Mouse (Mus musculus) spleen, embryonic (tissue): Measurements from ENCODE around the gene Maff.

ENCODE experiments used
- CTCF ChIA-PET: fragments of 350-600 bp; sonication (Branson Sonifier 250); formaldehyde crosslinking; loops from one replicate; lab custom pipeline; 2022; lab: Charles Lee

The Maff gene

DNA sequence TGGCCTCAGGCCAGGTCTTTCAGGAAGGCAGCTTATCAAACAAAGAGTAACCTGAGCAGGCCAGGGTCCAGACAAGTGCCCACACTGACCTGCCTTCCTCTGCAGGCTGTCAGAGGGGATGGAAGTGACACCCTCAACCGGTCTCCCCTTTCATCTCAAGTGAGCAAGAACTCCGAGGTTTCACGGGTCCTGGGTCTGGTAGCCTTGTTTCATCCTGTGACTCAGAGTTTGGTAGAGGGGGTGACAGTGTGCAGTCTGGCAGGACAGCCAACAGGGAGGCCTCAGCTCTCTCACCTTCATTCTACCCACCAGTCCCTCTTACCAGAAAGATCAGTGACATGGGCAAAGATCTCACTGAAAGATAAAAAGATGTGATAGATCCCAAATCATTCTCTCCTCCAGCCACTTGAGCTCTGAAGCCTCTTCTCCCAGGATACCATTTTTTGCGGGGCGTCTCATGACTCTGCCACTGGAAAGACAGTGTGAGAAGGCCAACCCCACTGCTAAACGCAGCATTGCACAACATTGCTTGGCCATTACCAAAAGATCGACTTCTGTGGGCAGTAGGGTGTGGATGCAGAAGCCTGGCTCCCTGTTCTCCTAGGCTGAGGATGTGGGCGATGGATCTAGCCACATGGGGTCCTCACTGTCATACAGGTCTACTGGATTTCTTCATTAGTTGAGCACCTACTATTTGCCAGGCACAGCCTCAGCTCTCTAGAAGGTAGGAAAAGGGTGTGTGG, at the start of gene Maff:
TSS of gene Maff (plus strand) at position 571 of the 743 bp plus-strand sequence.
- CTCF ChIA-PET: no interaction called here

DNA sequence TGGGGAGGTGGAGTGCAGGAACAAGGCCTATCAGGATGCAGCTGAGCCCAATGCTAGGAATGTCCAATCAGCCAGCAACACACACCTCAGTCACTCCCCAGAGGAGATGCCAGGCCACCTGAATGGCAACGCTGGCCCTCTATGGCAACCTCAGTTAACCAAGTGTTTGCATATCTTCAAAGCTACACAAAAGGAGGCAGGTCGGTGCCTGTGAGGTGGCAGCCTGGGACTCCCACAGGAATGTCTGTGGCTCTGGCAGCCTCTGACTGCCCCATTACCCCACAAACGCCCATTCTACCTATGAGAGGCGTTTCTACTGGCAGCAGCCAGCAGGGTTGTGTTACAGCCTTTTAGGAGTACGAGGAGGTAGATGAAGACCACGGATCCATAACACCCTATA, 47.9 kb upstream of the Maff start:
- CTCF ChIA-PET: no interaction called here

DNA sequence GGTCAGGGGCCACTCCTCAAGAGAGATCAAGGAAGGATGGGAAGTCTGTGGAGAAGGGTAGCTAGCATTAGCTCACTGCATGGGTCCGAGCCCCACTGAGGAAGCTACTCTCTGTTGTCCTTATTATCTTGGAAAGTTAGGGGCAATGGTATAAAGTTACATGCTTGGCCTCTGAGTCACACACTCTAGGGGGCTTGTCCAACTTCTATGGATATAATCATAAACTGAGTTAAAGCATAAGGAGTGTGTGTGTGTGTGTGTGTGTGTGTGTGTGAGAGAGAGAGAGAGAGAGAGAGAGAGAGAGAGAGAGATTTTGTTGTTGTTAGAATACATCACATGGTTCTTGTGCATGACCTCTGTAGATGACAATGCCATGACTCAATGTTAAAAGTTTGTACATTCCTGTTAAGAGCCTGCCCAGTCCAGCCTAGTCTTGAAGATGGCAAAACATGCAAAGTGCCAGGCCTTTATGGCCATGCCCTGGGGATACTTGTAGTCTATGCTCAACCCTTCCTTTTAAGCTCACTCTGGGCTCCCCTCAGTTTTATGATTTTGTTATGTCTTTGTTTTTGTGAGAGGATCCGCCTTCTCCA, 46.8 kb upstream of the Maff start:
- CTCF ChIA-PET: no interaction called here

DNA sequence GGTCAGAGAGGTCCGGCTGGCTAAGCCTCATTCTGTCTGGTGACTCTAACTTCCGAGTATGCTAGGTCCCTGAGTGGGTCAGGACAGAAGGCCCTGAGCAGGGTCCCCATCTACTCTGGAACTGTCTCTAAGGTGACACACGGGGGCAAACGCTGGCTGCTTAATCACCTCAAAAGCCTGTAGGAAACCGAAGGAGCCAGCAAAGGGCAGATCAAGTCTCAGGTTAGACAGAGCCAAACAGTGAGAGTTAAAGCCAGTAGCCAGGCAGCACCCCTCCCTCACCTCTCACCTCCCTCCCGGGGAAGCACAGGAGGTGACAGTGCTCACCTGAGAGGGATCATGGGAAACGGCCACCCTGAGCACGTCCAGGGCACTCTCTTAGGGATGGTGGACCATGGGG, 42.7 kb upstream of the Maff start:
- CTCF ChIA-PET: interaction anchor here (0.6 kb wide), 1 partner anchor 56 kb away, joined by 3 read pairs; no protein-coding TSS in a partner anchor

DNA sequence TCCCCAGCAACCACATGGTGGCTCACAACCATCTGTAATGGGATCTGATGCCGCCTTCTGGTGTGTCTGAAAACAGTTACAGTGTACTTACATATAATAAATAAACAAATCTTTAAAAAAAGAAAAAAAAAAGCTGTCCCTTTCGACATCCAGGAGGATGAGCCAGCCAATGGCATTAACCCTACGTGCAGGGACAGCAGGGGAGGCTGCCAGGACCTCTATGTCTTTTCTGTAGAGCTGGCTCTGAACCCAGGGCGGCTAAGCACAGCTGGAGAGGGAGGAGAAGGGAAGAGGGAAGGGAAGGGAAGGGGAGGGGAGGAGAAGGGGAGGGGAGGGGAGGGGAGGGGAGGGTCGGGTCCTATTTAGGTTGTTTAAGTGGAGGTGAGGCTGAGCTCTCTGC, 41.6 kb upstream of the Maff start:
- CTCF ChIA-PET: interaction anchor here (0.7 kb wide), 1 partner anchor 1109 kb away, joined by 8 read pairs; no protein-coding TSS in a partner anchor

DNA sequence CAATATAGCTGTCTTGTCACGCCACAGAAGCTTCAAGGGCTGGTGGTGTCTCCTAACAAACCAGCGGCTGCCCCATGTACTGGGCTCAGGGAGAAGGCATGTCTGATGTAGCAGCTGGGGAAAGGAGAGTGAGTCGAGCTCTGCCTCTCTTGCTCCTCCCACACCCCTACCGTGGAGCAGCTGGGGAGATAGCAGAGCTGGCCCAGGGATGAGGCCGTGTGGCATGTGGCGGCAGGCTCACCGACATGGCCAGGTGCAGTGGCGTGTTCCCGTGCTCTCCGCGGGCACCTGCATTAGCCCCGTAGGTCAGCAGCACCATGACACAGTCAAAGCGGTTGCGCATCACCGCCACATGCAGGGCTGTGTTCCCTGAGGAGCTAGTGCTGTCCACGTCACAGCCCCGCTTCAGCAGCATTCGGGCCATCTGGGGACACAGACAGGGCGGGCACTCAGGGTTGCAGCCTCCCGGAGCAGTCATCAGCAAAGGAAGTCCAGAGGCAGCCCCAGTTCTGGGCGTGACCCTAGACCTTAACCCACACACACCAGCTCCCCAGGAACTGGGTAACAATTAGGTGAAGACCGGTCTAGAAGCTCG, 40.3 kb upstream of the Maff start:
- CTCF ChIA-PET: no interaction called here

DNA sequence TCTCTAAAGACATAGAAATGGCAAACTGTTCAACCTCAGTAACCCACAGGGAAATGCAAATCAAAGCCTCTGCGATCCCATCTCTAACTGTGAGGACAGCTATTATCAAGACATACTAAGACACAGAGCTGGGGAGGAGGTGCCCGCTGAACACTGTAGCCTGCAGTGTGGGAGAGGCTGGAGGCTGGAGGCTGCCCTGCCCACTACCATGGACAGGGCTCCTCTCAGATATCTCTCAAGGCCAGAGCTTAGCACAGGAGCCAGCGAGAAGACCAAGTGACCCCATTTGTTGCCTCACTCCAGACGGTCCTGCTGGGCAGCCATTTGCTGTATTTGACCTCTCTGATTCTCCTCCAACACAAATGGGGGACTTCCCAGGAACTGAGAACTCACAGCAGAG, 38.6 kb upstream of the Maff start:
- CTCF ChIA-PET: no interaction called here

DNA sequence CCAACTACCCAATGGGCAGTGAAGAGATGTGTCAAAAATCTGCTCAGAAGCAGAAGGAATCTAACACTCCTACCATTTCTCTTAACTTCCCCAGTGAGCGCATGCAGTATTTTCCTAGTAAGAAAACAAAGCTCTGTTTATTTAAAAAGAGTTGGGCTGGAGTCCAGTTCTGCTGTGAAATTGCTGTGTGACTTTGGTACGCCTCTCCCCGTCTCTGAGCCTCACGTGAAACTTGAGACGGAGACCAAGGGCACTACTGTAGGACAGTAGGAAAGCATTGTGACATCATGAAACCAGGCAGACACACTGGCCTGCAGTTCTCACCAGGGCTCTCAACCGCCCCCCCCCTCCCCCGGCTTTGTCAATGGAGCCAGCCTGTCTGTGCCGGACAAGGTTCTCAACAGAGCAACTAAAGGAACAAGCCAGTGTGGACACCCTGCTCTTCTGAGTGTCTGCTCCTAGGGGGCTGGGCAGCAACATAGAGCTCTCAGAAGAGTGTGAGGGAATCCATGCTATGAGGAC, 32.5 kb upstream of the Maff start:
- CTCF ChIA-PET: no interaction called here

DNA sequence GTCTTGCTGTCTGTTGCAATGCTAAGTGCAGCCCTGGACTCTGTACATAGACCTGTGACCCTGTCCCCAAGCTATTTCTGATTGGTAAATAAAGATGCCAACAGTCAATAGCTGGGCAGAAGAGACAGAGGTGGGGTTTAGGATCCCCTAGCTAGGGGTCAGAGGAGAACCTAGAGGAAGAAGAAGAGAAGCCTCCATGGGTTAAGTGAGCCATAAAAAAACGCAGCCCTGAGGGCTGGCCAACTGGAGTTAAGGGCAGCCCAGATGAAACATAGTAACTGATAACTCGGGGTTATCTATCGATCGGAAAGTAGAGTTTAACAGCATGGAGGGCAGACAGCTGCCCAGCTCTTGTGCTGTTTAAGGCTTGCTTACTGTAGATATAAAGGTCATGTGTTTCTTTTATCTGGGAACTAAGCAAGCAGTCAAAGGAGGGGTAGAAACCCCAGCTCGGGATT, 24.7 kb upstream of the Maff start:
- CTCF ChIA-PET: interaction anchor here (0.7 kb wide), 1 partner anchor 115 kb away, joined by 7 read pairs; no protein-coding TSS in a partner anchor

DNA sequence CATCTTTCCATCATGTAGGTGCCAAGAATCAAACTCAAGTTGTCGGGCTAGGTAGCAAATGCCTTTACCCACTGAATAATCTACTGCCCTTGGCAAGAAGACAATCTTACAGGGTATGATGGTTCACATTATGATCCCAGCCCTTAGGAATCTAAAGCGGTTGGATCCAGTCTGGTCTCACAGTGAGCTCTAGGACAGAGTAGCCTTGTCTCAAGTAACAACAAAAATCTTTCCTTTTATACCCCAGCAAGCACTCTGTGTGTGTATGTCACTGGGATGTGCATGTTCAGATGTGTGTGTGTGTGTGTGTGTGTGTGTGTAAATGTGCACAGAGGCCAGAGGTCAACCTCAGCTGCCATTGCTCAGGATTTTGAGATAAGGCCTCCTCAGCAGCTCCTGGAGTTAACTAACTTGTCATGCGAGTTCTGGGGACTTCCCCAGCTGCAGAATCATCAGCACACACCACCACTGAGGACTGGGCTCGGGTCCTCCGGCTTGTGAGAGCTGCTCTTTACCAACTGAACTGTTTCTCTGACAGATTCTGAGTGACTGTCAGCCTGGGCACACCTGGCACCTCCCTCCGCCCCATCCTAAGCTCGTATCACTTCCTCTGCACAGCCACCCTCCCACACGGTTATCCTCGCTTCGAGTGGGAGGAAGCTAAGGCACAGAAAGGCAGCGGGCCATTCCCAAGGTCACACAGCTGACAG, 24.0 kb upstream of the Maff start:
- CTCF ChIA-PET: interaction anchor here (0.7 kb wide), 2 partner anchors 62 to 595 kb away, joined by 4 to 6 read pairs; no protein-coding TSS in a partner anchor

DNA sequence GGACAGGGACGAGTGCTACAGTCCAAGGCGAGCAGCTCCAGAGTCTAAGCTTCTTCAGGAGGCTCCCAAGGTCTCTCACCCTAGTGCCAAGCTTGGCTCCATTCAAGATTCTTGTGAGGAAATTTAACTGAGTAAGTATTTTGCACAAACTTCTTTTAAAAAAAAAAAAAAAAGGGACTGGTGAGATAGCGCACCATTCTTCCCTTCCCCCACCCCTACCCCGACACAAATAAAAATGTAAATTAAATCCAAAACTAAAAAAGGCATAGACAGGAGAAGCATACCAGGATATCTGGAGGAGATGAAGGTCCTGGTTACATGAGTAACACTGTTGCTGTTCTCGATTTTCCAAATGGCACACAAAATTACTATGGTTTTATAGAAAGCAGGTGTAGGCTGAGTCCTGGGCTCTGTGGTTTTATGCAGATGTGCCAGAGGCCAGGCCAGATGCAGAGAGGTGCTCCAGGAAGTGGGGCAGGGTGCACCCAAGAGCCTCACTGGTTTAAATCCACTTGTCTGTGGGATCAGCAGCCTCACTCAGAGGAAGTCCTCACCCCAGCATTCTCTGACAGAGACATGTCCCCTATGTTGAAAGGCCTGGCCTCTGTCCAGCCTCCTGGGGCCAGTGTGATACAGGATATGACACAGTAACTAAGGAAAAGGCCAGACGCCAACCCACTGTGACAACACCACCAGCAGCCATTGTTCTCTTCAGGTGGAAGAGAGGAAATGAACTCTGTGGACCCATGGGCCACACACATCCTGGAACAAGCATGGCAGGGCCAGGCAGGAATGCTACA, 23.2 kb upstream of the Maff start:
- CTCF ChIA-PET: interaction anchor here (0.7 kb wide), 2 partner anchors 62 to 595 kb away, joined by 4 to 6 read pairs; no protein-coding TSS in a partner anchor

DNA sequence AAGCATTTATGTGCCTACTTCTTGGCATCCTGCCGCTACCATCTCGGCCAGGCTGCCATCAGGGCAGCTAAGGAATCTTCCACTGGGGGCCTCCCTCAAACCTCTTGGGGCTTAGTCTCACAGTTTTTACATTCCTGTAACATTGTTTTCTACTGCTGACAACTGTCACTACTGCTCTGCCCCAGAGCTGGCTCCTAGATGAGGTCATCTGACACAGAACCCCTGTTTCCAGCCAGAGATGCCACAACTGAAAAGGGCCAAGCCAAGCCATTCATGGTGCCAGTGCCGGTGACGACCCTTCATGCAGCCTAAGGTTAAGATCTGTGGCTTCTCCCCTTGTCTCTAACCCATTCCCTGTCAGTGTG, 22.6 kb upstream of the Maff start:
- CTCF ChIA-PET: no interaction called here

DNA sequence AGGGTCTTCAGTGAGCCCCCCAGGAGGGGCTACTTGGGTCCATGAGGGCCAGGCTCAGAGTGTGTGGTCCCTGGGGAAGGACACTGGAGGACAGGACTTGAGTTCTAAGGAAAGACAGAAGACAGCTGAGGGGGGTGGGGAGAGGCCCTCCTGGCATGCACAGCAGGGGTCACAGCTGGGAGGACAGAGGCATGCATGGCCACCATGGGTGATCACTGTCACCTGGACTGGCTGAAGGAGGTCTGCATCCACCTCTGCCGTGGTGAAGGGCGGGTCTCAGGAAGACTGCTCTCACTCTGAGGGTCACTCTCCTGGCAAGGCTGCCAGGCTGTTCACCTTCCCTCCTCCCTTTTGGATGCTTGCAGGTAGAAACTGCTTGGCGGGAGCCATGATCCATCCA, 22.0 kb upstream of the Maff start:
- CTCF ChIA-PET: no interaction called here

DNA sequence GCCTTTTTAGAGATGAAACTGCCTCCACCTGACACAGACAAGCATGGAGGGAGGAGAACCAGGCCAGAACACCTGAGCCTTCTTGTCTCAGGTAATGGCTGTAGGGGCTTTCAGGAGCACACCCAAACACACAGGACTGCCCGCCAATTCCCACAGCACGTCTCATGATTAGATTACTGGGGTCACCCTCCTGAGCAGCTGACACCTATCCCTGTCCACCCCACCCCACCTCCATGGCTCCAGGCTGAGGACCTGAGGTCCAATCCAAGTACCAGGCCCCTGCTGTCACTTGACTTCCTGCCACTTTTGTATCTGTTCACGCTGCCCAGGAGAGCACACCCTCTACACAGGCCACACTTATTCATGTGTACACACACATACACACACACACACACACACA, 20.7 kb upstream of the Maff start:
- CTCF ChIA-PET: no interaction called here

DNA sequence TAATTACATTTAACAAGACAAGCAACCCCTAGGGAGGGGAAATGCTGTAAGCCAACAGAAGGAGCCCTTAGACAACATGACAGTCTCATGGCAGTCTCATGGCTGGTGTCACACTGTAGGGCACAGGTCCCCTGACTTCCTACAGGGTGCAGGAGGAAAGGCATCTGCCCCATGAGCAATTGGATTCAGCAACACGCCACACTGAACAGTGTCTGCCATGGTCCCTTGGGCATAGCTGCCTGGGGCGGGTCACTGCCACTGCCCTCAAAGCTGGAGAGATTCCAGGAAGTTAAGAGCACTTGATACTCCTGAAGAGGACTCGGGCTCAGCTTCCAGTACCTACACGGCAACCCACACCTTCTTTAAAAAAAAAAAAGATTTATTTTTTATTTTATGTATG, 20.2 kb upstream of the Maff start:
- CTCF ChIA-PET: no interaction called here

DNA sequence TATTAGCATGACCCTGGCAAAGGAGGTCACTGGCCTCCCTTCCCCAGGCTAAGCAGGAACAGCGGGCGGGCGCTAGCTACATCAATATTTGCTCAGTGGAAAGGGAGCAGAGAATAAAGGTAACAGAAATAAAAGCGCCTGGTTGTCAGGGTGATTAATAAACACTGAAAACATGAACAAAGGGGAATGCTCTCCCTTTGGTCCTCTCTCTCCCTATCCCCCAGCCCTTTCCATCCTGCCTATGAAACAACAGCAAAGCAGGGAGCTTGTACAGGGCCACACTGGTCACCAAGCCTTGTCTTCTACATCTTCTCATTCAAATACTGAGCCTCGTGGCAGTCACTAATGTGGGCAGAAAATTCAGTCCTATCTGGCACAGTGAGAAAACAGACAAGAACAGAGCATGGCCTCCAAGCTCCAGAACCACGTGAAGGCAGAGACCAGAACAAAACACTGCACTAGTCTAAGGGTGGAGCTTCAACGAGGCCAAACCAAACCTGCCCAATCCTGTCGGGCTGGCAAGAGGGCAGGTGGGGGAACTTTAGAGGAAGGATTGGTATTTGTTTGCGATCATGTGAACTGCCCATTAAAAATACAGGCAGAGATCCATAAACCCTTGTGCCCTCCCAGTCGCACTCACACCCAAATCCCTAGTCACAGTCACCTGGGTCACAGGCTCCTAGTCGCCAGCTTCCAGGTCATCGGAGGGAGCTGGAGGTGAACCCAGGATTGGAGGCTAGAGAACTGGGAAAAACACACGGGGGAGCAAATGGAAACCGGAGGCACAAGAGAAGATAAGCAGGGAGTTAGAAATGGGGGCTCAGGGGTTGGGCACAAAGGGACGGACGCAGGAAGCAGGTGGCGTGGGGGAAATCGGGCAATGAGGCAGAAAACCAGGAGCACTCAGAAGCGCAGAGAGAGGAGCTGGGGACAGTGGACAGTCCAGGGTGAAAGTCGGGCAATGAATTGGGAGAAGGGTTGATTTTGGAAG, 19.2 kb upstream of the Maff start:
- CTCF ChIA-PET: no interaction called here

DNA sequence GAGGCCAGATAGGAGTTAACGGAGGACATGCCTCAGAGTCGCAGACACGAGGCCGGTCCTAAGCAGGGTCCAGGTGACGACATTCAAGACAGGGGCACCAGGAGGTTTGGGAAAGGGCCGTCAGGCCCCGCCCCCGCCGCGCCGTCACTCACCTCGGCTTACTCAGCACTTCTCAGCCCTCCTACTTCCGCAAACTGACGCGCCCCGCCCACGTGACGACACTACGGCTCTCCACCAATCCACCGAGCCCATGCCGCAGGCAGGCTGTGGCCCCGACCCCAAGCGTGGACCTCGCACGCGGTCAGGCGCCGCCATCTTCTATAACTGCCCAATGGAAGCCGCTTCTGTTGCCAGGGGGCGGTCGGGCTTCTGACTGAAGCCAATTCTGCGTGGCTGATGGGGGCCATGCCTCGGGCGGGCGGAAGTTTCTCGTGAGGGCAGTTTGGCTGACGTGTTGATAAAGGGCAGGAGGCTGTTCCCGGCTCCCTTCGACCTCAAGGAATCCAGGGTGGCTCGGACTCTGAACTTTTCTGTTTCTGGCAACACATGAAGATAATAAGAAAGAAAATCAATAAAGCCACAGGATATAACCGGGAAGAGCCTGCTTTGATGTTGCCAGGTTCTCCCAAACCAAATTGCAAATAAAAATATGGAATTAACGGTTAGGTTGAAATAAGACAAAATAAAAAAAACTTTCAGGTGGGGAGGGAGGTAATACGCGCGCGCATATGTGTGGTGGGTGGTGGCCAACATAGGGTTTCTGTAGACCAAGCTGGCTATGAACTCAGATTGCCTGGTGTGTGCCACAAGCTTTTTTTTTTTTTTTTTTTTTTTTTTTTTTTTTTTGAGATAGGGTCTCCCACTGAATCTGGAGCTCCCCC, 18.1 kb upstream of the Maff start, which contains the start of gene Pla2g6:
TSS of gene Pla2g6 (minus strand) at position 333 of the 881 bp plus-strand sequence.
- CTCF ChIA-PET: no interaction called here

DNA sequence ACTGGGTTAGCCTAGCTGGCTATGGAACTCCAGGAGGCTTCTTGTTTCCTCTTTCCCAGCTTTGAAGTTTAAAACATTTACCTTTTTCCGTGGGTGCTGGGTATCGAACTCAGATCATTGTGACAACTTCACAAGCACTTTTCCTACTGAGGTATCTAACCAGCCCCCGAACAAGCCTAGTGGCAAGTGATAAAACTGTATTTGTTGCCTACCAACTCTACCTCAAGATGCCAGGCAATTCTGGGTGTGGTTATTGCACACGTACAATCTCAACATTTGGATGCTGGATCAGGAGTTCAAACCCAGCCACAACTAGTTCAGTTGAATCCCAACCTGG, 17.5 kb upstream of the Maff start:
- CTCF ChIA-PET: interaction anchor here (1.2 kb wide), 1 partner anchor 18 kb away, joined by 4 read pairs; no protein-coding TSS in a partner anchor
